Mouse (Mus musculus) midbrain, postnatal 0 days (tissue): Measurements from ENCODE around the gene Cnppd1. TPM values are rescaled to one million over a fixed set of nuclear protein-coding genes. Genes with fewer than 3 reads are reported as not detected.

Experiments
- ATAC-seq: fragments of 200-750 bp; cut with Nextera tagmentation; 2 replicates; pipeline ENCODE4 v1.8.0; 2017; ENCODE audit warnings: moderate number of reproducible peaks, mild to moderate bottlenecking, moderate TSS enrichment, moderate library complexity; ENCODE audit not compliant: low FRiP score
- DNase-seq: peaks from one replicate; pipeline ENCODE4 v3.0.0-alpha.2; 2015; ENCODE audit warnings: low spot score
- H3K27ac ChIP-seq: fragments of 300-500 bp; sonication (generic); 2 replicates; pipeline ENCODE4 v1.5.1; 2014; ENCODE audit warnings: low read depth, mild to moderate bottlenecking, low read length, mixed read lengths
- H3K27me3 ChIP-seq: fragments of 300-500 bp; sonication (generic); 2 replicates; pipeline ENCODE4 v1.6.1; 2014; ENCODE audit warnings: low read length, control low read depth, mixed read lengths; ENCODE audit not compliant: insufficient read depth
- H3K36me3 ChIP-seq: fragments of 300-500 bp; sonication (generic); 2 replicates; pipeline ENCODE4 v1.6.1; 2014; ENCODE audit warnings: low read length, control low read depth, mixed read lengths; ENCODE audit not compliant: insufficient read depth
- H3K4me1 ChIP-seq: fragments of 300-500 bp; sonication (generic); 2 replicates; pipeline ENCODE4 v1.6.1; 2014; ENCODE audit warnings: mild to moderate bottlenecking, control low read depth, antibody characterized with exemption, low read length, mixed read lengths; ENCODE audit not compliant: insufficient read depth
- H3K4me2 ChIP-seq: fragments of 300-500 bp; sonication (generic); 2 replicates; pipeline ENCODE4 v1.6.1; 2014; ENCODE audit warnings: low read depth, mild to moderate bottlenecking, low read length, mixed read lengths; ENCODE audit not compliant: poor library complexity, severe bottlenecking
- H3K4me3 ChIP-seq: fragments of 300-500 bp; sonication (generic); 2 replicates; pipeline ENCODE4 v1.5.1; 2014; ENCODE audit warnings: low read depth, mild to moderate bottlenecking, low read length, moderate library complexity
- H3K9ac ChIP-seq: fragments of 300-500 bp; sonication (generic); replicated peaks from 2 replicates; pipeline ENCODE4 v1.6.1; 2014; ENCODE audit warnings: mild to moderate bottlenecking, low read length, moderate library complexity, mixed read lengths; ENCODE audit not compliant: poor library complexity, severe bottlenecking
- H3K9me3 ChIP-seq: fragments of 300-500 bp; sonication (generic); 2 replicates; pipeline ENCODE4 v1.6.1; 2016; ENCODE audit warnings: low read length, control low read depth
- CTCF ChIP-seq: IDR thresholded peaks from 2 replicates; pipeline ENCODE4 v1.5.1; 2016; ENCODE audit warnings: antibody characterized with exemption, mild to moderate bottlenecking
- WGBS: fragments of 180-500 bp; shearing (Covaris S2); extraction: QIAGEN DNeasy Blood & Tissue Kit; methylation state at CpG from one replicate; pipeline ENCODE4 v1.1.7; 2014; 5-methylcytosine and 5-hydroxymethylcytosine counted together
- polyA plus RNA-seq: library from polyadenylated mRNA; unstranded; fragments of >200 nt; fragmentation: Nextera tagmentation; extraction: Ambion mirVana; gene quantifications from 2 replicates; pipeline ENCODE4 v1.2.1, GENCODE M21; 2015
- total RNA-seq: library from RNA; depleted of rRNA; stranded (reverse); fragments of >200 nt; gene quantifications from 2 replicates; pipeline ENCODE4 v1.2.3, GENCODE M21; 2014; rRNA removed

Gene Cnppd1
- 50.5 and 51.4 TPM in 2 replicates for total RNA-seq
- 48.4 and 50.2 TPM in 2 replicates for polyA plus RNA-seq

DNA sequence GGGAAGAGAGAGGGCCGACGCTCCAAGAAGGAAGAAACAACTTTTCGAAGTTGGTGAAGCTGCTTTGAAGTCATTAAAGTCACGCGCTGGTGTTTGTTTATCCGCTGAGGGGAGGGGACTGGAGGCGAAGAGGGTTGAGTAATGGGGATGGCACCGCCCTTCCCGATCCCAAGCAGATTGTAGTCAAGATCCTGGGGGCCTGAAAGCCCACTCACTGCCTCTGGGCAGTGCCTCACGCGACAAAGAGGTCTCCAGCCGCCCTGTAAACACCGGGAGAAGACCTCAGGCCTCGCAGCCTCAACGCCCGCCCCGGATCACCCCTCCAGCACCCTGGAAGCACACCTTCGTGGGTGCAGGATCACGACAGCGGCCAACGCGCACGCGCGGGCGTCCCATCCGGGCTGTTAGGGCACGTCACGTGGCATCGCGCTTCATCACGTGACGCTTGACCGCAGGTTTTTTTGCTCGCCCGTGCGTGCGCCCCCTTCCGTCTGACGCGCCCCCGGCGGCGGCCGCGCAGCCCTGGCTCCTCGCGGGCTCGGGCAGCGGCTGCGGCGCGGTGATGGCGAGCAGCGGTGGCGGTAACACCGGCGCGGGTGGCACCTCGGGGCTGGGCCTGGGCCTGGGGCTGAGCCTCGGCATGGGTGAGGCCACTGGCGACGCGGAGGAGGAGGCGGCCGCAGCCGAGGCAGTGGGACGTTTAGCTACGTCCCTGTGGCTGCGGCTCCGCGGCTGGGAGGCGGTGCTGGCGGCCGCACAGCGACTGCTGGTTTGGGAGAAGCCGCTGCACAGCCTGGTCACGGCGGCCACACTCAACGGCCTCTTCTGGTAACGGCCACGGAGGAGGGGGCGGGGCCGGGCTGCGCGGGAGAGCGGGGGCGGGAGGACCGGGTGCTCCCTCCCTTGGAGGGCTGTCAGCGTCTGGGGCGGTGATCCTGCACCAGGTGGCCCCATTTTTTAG is at the start of gene Cnppd1, which contains the start of gene Retreg2:
TSS of gene Cnppd1 (minus strand) at position 411 of the 961 bp plus-strand sequence.
TSS of gene Retreg2 (plus strand) at position 478 of the 961 bp plus-strand sequence.
- peak; percentile 98 for DNase-seq

GRCm38 (mm10) chr1:75191622-75192402 is 49.3 kb upstream of the Cnppd1 start, which contains the start of the genes Ankzf1 and Atg9a:
Gene Ankzf1 (plus strand): TSS chr1:75192151.
Gene Atg9a (minus strand): TSS chr1:75192196.
- Histone ChIP-seq H3K4me2 (peak within 1 kb of the TSS; percentile 99), H3K9me3 (no peaks in the 10 kb centered on the region), H3K36me3 (peaks cover 23% of the 10 kb centered on the region), H3K9ac (peak within 1 kb of the TSS; percentile 93), H3K27me3 (no peaks in the 10 kb centered on the region), H3K4me3 (peak within 1 kb of the TSS; percentile 75), H3K4me1 (peaks cover 6% of the 10 kb centered on the region; the same call in 1 of the 2 replicates), H3K27ac (peak within 1 kb of the TSS; percentile 97)
- peak; percentile 34; the same call in 1 of the 2 replicates for TF ChIP-seq CTCF
- peak; percentile 98 for DNase-seq
- ATAC-seq: peak; percentile 99
- WGBS: under 1% methylated on average over 51 of the region's 56 CpGs

More for the DNA sequence above, at the start of gene Cnppd1, which contains the start of gene Retreg2:
- Histone ChIP-seq H3K36me3 (peaks cover 40% of the 10 kb centered on the region), H3K4me3 (peak within 1 kb of the TSS; percentile 68), H3K27me3 (no peaks in the 10 kb centered on the region), H3K27ac (peak within 1 kb of the TSS; percentile 95), H3K9me3 (no peaks in the 10 kb centered on the region), H3K4me1 (peaks cover 20% of the 10 kb centered on the region), H3K9ac (peak within 1 kb of the TSS; percentile 89), H3K4me2 (peak within 1 kb of the TSS; percentile 92)
- TF ChIP-seq CTCF: peak; percentile 69
- ATAC-seq: peak; percentile 90
- under 1% methylated on average over 76 of the region's 91 CpGs for WGBS

DNA sequence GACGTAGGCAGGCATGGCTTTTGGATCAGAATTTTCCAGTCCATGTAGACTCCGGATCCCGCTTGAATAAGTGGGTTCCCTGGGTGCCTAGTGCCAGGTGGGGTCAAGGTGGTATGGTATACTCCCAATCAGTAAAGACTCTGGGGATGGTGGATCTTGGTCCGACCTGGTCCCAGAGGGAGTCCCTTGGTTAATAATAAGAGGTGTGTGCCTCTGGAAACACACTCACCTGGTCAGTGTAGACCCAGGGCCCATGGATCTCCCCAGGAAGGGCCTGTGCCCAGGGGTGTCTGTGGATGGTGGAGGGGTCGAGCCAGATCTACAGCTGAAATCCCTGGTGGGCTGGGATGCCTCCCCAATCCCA is 48.7 kb upstream of the Cnppd1 start:
- no peak for TF ChIP-seq CTCF
- DNase-seq: no peak
- Histone ChIP-seq H3K36me3 (peaks cover 24% of the 10 kb centered on the region), H3K4me3 (peak overlapping the region; percentile 75), H3K9me3 (no peaks in the 10 kb centered on the region), H3K27me3 (no peaks in the 10 kb centered on the region), H3K4me1 (peaks cover 6% of the 10 kb centered on the region; the same call in 1 of the 2 replicates), H3K9ac (peak overlapping the region; percentile 93), H3K4me2 (peak overlapping the region; percentile 84), H3K27ac (peak overlapping the region; percentile 97)
- 35% methylated on average over 5 of the region's 5 CpGs for WGBS
- no peak for ATAC-seq

DNA sequence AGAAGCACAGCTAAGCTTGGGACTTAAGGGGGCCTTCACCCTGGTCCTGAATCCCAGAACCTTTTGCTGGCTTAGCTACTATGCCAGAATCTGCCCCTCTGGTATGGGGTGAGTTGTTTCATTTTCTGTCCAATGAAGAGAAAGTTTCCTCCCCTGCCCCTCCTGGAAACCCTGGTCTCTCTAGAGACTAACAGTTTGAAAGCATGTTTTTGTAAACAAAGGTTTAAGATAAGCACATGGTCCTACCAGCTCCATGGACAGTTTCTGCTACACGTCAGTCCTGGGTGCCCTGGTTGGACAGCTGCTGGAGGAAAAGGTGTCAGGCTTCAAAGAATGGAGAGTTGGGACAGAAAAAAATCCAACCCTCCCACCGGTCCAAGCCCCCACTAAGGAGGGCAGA is 48.1 kb upstream of the Cnppd1 start:
- H3K27me3 ChIP-seq: no peaks in the 10 kb centered on the region
- no peaks in the 10 kb centered on the region for H3K9me3 ChIP-seq
- ATAC-seq: no peak
- H3K9ac ChIP-seq: no peak overlapping the region
- DNase-seq: no peak
- H3K4me1 ChIP-seq: peaks cover 6% of the 10 kb centered on the region; the same call in 1 of the 2 replicates
- H3K27ac ChIP-seq: no peak overlapping the region
- whole genome bisulfite sequencing: 70% methylated on average over 2 of the region's 2 CpGs
- TF ChIP-seq CTCF: no peak
- peak overlapping the region; percentile 84; the same call in 1 of the 2 replicates for H3K4me2 ChIP-seq
- H3K36me3 ChIP-seq: peaks cover 28% of the 10 kb centered on the region
- peak overlapping the region; percentile 75 for H3K4me3 ChIP-seq

DNA sequence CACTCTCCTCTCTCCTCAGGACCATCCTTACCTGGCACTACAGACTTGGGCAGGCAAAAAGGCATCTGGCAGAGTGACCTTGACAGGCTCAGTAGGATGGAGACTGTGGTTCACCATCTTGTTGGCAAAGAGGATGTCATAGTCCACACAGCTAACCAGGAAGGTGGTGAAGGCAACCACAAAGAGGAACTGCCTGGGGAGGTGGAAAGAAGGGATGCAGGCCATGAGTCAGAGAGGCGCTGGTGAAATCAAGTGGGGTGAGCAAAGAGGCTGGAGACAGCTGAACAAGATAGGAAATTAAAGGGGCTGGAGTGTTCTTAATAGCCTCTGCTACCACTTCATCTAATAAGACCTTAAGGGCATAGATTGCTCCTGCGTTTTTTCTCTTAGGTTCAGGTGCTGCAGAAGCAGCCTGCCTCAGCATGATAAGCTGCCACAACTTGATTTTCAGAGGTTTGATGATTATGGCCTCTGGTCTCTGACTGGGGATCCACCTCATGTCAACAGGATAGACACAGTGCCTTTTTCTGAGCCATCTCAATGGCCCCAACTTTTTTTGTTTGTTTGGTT is 45.5 kb upstream of the Cnppd1 start:
- H3K36me3 ChIP-seq: peaks cover 52% of the 10 kb centered on the region
- peaks cover 6% of the 10 kb centered on the region; the same call in 1 of the 2 replicates for H3K4me1 ChIP-seq
- ATAC-seq (no peak), DNase-seq (no peak)
- no peak for TF ChIP-seq CTCF
- WGBS: 91% methylated on average over 2 of the region's 2 CpGs
- H3K9ac ChIP-seq: no peak overlapping the region
- H3K9me3 ChIP-seq: no peaks in the 10 kb centered on the region
- no peak overlapping the region for H3K4me3 ChIP-seq
- no peaks in the 10 kb centered on the region for H3K27me3 ChIP-seq
- H3K27ac ChIP-seq: no peak overlapping the region
- H3K4me2 ChIP-seq: no peak overlapping the region
